Mouse (Mus musculus): ENCODE measurements around the gene Scn4a. TPM values are rescaled to one million over a fixed set of nuclear protein-coding genes. Genes with fewer than 3 reads are reported as not detected.
"Not testable (repeated sequence)": the region's sequence is repeated elsewhere in the genome, so short reads cannot be mapped to it uniquely, and the experiment has no call there.

Gene Scn4a
- polyA plus RNA-seq (2012; rRNA removed), result 0.27 and 0.42 TPM in 2 replicates

DNA sequence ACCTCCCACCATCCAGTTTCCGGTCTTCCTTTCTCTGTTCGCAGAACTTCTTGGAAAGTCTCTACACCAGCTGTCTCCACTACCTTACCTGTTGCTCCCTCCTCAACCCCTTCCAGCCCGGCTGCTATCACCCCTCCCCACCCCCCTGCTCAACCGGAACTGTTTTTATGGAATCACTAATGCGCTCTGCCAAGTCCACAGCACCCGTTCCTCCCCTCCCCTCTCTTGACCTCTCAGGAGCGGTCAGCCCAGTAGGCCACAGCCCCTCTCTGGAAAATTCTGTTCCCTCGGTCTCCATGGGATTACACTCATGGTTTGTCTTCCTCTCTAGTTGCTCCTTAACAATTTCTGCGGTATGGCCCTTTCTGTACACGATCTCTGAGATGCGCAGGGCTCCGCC, at the start of gene Scn4a:
Gene Scn4a, minus strand, starts transcription at position 101 of the 400 bp plus-strand sequence.
- 72% methylated on average over 12 of the region's 12 CpGs for WGBS
- DNase-seq (ENCODE audit: low read depth, low spot score), result no peak

DNA sequence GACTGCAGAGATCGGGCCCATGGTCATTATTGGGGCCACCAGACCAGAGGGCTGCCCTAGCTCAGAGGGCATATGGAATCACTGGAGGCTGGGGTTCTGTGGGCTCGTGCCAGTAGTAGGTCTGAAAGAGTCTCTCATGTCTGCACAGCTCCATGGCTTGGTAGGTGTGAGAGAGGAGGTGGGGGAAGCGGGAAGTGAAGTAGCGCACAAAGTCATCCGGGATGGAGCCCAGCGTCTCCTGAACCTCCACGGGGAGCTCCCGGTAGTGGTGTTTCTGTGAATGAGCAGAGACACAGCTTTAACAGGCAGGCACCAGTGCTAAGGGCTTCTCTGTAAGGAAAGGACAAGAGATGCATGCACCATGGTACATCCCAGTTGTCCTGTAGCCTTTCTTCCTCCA, 45.4 kb upstream of the Scn4a start:
- WGBS, result 94% methylated on average over 8 of the region's 8 CpGs
- DNase-seq (ENCODE audit: low read depth, low spot score), result no peak

- DNase-seq (ENCODE audit: low read depth, low spot score), result no peak
- 93% methylated on average over 3 of the region's 3 CpGs for WGBS
These were observed 44.6 kb upstream of the Scn4a start for GRCm38 (mm10) chr11:106397656-106398055.

- DNase-seq (ENCODE audit: low read depth, low spot score), result not testable (repeated sequence)
- 83% methylated on average over 2 of the region's 2 CpGs for WGBS
These were observed 41.0 kb upstream of the Scn4a start for GRCm38 (mm10) chr11:106394055-106394454.

GRCm38 (mm10) chr11:106393331-106393616, 40.2 kb upstream of the Scn4a start:
- 46% methylated on average over 4 of the region's 4 CpGs for whole genome bisulfite sequencing
- DNase-seq (ENCODE audit: low read depth, low spot score), result no peak

- WGBS, result 32% methylated on average over 7 of the region's 7 CpGs
- peak; percentile 14 for DNase-seq (ENCODE audit: low read depth, low spot score)
These were observed 39.7 kb upstream of the Scn4a start for GRCm38 (mm10) chr11:106392597-106393330.

DNA sequence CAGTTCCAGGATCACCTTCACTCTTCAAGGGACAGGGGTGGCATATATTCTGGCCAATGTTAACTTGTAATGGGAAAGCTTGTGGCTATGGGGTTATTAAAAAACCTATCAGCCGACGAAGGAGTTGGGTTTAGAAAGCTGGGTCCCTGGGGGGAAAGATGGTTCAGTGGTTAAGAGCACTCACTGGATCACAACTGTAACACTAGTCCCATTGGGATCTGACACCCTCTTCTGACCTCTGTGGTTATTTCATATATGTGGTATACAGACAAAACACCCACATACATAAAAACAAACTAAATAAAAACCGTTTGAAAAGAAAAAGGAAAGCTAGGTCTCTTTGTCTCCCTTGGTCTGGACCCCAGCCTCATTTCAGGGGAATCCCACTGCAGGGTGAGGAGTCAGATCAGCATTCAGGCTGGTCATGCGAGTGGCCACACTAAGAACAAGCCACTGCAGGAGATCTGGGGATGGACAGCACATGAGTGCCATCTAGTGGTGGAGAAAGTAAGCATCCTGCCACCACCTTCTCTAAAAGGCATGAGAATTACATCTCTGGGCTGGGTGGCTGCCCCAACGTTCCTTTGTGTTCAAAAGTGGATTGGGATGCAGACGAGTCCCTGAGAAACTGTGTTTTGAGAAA, 38.6 kb upstream of the Scn4a start:
- peak; percentile 45 for DNase-seq (ENCODE audit: low read depth, low spot score)
- 30% methylated on average over 6 of the region's 6 CpGs for WGBS

DNA sequence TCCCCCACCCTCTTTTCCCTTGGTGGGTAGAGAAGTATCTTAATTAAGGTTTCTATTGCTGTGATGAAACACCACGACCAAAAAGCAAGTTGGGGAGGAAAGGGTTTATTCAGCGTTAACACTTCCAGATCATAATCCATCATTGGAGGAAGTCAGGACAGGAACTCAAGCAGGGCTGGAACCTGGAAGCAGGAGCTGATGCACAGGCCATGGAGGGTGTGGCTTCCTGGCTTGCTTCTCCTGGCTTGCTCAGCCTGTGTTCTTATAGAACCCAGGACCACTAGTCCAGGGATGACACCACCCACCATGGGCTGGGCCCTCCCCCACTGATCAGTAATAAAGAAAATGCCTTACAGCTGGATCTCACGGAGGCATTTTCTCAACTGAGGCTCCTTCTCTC, 37.7 kb upstream of the Scn4a start:
- 27% methylated on average over 3 of the region's 3 CpGs for WGBS
- DNase-seq (ENCODE audit: low read depth, low spot score), result no peak

- DNase-seq (ENCODE audit: low read depth, low spot score), result no peak
- whole genome bisulfite sequencing, result 16% methylated on average over 3 of the region's 3 CpGs
These were observed 36.5 kb upstream of the Scn4a start for GRCm38 (mm10) chr11:106389611-106390010.

GRCm38 (mm10) chr11:106387791-106388216, 34.7 kb upstream of the Scn4a start, which contains the start of gene Icam2:
Gene Icam2, minus strand, starts transcription at chr11:106388075.
- no peak for DNase-seq (ENCODE audit: low read depth, low spot score)
- 60% methylated on average over 6 of the region's 6 CpGs for WGBS

DNA sequence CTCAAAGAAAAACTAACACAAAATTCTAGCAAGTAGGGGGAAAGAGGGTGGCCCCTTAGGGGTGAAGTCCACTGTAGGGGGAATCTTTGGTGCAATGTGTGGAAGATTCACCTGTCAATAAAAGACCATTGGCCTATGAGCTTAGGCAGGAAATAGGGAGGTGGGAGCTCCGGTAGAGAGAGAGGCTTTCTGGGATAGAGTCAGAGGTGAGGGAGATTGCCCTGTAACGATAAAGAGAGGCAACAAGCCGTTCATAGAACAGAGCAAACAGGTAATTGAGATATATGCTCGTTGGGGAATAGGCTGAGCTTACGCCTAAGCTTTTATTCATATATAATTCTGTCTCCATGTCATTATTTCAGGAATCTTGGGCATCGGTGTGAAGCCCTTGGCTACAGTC, 33.9 kb upstream of the Scn4a start:
- 36% methylated on average over 6 of the region's 6 CpGs for WGBS
- no peak for DNase-seq (ENCODE audit: low read depth, low spot score)

GRCm38 (mm10) chr11:106386409-106386808, 33.3 kb upstream of the Scn4a start:
- no peak for DNase-seq (ENCODE audit: low read depth, low spot score)
- WGBS, result 79% methylated on average over 3 of the region's 3 CpGs

- no peak for DNase-seq (ENCODE audit: low read depth, low spot score)
- WGBS, result 82% methylated on average over 6 of the region's 6 CpGs
These were observed 30.1 kb upstream of the Scn4a start for GRCm38 (mm10) chr11:106383051-106383790.

GRCm38 (mm10) chr11:106382424-106382823, 29.3 kb upstream of the Scn4a start:
- 80% methylated on average over 5 of the region's 5 CpGs for WGBS
- no peak for DNase-seq (ENCODE audit: low read depth, low spot score)

DNA sequence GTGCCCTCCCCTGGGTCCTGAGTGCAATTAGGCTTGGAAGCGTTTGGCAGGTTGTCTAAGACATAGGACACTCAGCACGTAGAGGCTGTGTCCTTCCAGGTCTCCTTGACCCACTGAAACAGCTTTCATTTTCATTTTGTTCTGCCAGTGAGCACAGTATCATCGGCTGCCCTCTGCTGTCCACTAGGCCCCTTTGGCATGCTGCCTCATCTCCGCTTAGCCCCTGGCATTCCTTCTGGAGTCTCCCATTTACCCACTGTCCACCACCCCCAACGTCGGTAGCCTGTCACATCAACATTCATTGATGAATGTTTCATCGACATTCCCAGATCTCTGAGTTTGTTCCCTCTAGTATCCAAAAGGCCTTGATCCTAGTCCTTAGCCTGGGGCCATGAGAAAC, 28.8 kb upstream of the Scn4a start:
- DNase-seq (ENCODE audit: low read depth, low spot score), result no peak
- WGBS, result 71% methylated on average over 7 of the region's 7 CpGs

- WGBS, result 82% methylated on average over 11 of the region's 11 CpGs
- no peak for DNase-seq (ENCODE audit: low read depth, low spot score)
These were observed 27.9 kb upstream of the Scn4a start for GRCm38 (mm10) chr11:106381011-106381410.

DNA sequence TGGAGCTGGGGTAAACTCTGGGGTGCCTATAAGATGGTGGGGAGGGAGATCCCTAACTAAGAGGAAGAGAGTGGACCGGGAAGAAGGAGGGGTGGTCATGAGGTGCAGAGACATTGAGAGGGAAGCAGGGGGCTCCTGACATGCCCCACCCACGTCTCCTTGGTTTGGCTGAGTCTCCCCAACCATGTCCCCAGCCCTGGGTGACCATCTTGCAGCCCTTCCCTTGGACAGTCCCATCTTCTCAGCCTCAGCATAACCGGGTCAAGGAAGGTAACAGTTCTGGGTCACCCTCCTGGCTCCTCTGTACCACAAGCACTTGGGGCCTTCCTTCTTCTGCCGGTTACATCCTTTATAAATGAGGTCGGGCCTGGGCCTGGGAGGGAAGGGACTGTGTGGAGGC, 21.9 kb upstream of the Scn4a start:
- WGBS, result 75% methylated on average over 5 of the region's 5 CpGs
- DNase-seq (ENCODE audit: low read depth, low spot score), result no peak

DNA sequence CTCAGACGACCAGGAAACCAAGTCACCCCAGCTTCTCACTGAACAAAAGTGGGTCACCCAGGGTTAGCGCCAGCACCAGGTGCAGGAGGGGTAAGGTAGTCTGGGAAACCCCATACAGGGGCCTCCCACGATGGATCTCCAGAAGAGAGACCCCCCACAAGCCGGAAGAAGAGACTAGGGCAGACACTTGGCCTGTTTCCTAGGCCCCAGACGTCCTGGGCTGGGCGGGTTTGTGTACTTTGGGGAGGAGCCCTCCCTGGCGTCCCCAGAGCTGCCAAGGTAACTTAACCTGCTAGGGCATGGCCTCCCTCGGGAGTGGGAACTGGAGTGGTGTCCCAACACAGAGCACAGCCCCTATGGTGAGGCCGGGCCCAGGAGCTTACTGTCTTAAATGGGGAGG, 21.5 kb upstream of the Scn4a start:
- 15% methylated on average over 9 of the region's 9 CpGs for WGBS
- DNase-seq (ENCODE audit: low read depth, low spot score), result peak; percentile 31

DNA sequence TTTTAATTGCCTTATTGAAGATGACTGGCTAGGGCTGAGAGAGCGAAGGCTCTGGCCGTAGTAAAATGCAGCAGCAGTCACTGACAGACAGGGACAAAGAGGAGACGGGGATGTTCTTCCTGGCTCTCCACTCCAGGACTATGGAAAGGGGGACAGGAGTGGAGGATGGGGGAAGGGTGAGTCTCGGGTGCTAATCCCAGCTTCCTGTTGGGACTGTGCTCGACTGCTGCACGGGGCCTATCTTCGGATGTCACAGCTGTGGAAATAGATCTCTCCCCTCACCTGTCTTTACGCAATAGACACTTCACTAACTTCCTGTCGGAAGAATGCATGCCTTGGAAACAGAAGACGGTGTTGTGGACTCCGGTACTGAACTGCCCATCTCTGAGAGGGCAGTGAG, 20.9 kb upstream of the Scn4a start:
- WGBS, result 56% methylated on average over 11 of the region's 11 CpGs
- no peak for DNase-seq (ENCODE audit: low read depth, low spot score)

DNA sequence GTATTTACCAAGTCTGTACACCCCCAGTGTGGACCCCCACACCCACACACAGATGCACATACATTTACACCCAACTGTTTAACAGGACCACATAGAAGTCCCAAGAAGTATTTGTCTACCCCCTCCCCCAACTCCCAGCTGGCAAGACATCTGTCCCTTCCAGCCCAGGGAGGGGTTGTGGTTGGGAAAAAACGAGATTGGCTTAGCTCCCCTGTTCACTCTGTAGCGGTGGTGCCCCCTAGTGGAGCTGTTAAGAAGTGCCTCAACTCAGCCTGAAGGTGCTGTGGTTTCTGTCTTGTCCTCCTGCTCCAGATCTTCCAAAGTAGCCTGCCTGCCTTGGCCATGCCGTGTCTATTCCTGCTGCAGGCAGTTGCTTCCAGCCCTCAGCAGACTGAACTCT, 13.2 kb upstream of the Scn4a start:
- 5% methylated on average over 3 of the region's 3 CpGs for WGBS
- peak; percentile 36 for DNase-seq (ENCODE audit: low read depth, low spot score)

GRCm38 (mm10) chr11:106365366-106365765, 12.3 kb upstream of the Scn4a start, which contains the start of gene Prr29:
Gene Prr29, plus strand, starts transcription at chr11:106365472.
- 57% methylated on average over 10 of the region's 10 CpGs for WGBS
- no peak for DNase-seq (ENCODE audit: low read depth, low spot score)

Measured in large intestine, adult 2 months (tissue).